Mouse (Mus musculus) cerebellum, adult 11 months (tissue): ENCODE data around the gene Ric1.

ENCODE experiments used
- DNase-seq: peaks from one replicate; pipeline ENCODE4 v3.0.0; 2022

The Ric1 gene

GRCm38 (mm10) chr19:29641510-29641909, 119.4 kb downstream of the Ric1 start:
- DNase-seq: no peak

- no peak for DNase-seq
Measured at GRCm38 (mm10) chr19:29642211-29642610, 120.1 kb downstream of the Ric1 start.

GRCm38 (mm10) chr19:29643194-29643922, 121.3 kb downstream of the Ric1 start:
- DNase-seq: no peak

- DNase-seq: no peak
Measured at GRCm38 (mm10) chr19:29644747-29645146, 122.7 kb downstream of the Ric1 start.

- peak; percentile 98 for DNase-seq
Measured at GRCm38 (mm10) chr19:29647651-29648549, 125.8 kb downstream of the Ric1 start, which contains the start of gene Ermp1. TSS of gene Ermp1 (minus strand) at chr19:29648415.

- no peak for DNase-seq
Measured at GRCm38 (mm10) chr19:29648550-29648914, 126.5 kb downstream of the Ric1 start.

GRCm38 (mm10) chr19:29649683-29650082, 127.6 kb downstream of the Ric1 start:
- DNase-seq: no peak

GRCm38 (mm10) chr19:29653768-29654265, 131.7 kb downstream of the Ric1 start:
- DNase-seq: no peak

- DNase-seq: no peak
Measured at GRCm38 (mm10) chr19:29655148-29655547, 133.1 kb downstream of the Ric1 start.

- DNase-seq: no peak
Measured at GRCm38 (mm10) chr19:29656029-29656428, 133.9 kb downstream of the Ric1 start.
